Comparison of ENCODE assay signal across 9 mouse cellular contexts in the genomic region with DNA sequence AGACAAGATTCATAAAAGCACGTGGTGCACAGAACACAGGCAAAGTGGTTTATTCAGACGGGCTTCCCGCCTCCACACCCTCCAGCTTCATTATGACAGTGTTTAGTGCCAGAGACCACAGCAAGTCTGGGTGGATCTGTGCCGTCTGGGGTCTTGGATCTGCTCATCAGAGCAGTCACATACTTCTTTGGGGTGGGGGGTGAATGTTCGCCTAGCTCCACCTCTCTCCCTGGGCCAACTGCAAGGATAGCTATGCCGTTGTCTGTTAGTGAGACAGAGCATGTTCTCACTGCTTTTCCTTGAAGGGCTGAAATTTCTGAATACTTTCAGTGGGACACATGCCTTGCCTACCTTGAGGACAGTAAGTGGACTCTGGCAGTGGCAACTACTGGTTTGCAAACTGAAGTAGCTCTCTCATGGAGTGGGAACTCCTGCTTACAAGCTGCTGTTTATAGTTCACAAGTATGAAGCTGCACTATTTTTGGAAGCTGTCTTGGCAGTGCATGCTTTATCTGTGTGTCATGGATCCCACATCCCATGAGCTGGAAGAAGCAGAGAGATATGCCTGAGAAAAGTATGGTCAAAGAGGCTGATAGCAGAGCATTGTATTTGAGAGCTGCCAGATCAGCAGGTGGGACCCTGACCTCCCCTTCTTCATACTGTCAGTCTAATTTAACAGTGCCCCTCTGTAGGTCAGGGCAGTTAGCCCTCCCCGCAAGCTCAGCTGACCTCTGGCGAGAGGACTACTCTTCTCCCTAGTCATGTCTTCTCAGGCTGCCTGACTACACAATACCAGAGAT.
A peak's percentile ranks its signal among the peaks of the same experiment; 100 is the strongest.
DNase-seq lines count a peak whose midpoint lies in the region; ATAC-seq and TF ChIP-seq lines count a peak whose summit lies in the region.
"Had no signal": no experiment of that assay in that cellular context is flagged by ENCODE, and none has a peak within 500 bp of the region (broad histone marks: within the 10 kb centered on the region; RNA-seq: fewer than 3 reads in every experiment).

No protein-coding gene starts in this region.

- no peak; the same call in 1 of the 2 replicates for ATAC-seq in heart, embryonic 13.5 days (ENCODE audit: extremely low read depth, insufficient number of reproducible peaks, low FRiP score, low TSS enrichment)
- ATAC-seq in cerebellum, adult (ENCODE audit: insufficient number of reproducible peaks, low FRiP score, low TSS enrichment) = no peak

- no peaks in the 10 kb centered on the region for H3K27me3 ChIP-seq in heart, embryonic 13.5 days (replicated peaks)
- H3K27me3 ChIP-seq: embryonic facial prominence, embryonic 12.5 days had no signal

- peaks cover 29% of the 10 kb centered on the region for H3K4me1 ChIP-seq in embryonic fibroblast, embryonic 13.5 days (ENCODE audit: control insufficient read depth, insufficient read depth, low read length)
- H3K4me1 ChIP-seq in heart, embryonic 13.5 days = peaks cover 41% of the 10 kb centered on the region

- no peak overlapping the region for H3K4me3 ChIP-seq in layer of hippocampus, adult 2 months
- no peak overlapping the region for H3K4me3 ChIP-seq in embryonic fibroblast, embryonic 13.5 days (ENCODE audit: insufficient read depth, low read length)
- no peak overlapping the region for H3K4me3 ChIP-seq in heart, embryonic 13.5 days
- H3K4me3 ChIP-seq: embryonic facial prominence, embryonic 12.5 days had no signal

- no peak for TF ChIP-seq POLR2A in embryonic fibroblast, embryonic 13.5 days (IDR thresholded peaks at IDR 0.05; ENCODE audit: low read depth, low read length)

- H3K9ac ChIP-seq in heart, embryonic 13.5 days = 0 out of 2 replicates have a peak overlapping the region, but pooled peaks have one; percentile 53
- H3K9ac ChIP-seq: embryonic facial prominence, embryonic 12.5 days had no signal

- DNase-seq in layer of hippocampus, adult 2 months (ENCODE audit: low spot score in 2 of 2) = no peak
- no peak for DNase-seq in layer of hippocampus, adult 9-10 months (ENCODE audit: low spot score)
- DNase-seq in lung, postnatal 25 days (ENCODE audit: low spot score) = peak; percentile 22
- DNase-seq in thymus, postnatal 10 days (ENCODE audit: low spot score in 2 of 2) = no peak
- DNase-seq in kidney, postnatal 36 days = no peak

- H3K27ac ChIP-seq in layer of hippocampus, adult 2 months = peak overlapping the region; percentile 67
- H3K27ac ChIP-seq in embryonic fibroblast, embryonic 13.5 days (ENCODE audit: insufficient read depth, low read length) = peak overlapping the region; percentile 96
- H3K27ac ChIP-seq in heart, embryonic 13.5 days (replicated peaks) = peak overlapping the region; percentile 94
- H3K27ac ChIP-seq: embryonic facial prominence, embryonic 12.5 days had no signal

- TF ChIP-seq CTCF in layer of hippocampus, adult 2 months (conservative IDR thresholded peaks at IDR 0.05) = no peak
- no peak for TF ChIP-seq CTCF in embryonic fibroblast, embryonic 13.5 days (IDR thresholded peaks at IDR 0.05; ENCODE audit: borderline replicate concordance, insufficient read depth, low read length)

- H3K9me3 ChIP-seq in heart, embryonic 13.5 days = no peaks in the 10 kb centered on the region
- H3K9me3 ChIP-seq: embryonic facial prominence, embryonic 12.5 days had no signal

- peak overlapping the region; percentile 42 for H3K4me2 ChIP-seq in heart, embryonic 13.5 days
- H3K4me2 ChIP-seq: embryonic facial prominence, embryonic 12.5 days had no signal

- no peaks in the 10 kb centered on the region for H3K36me3 ChIP-seq in heart, embryonic 13.5 days
- H3K36me3 ChIP-seq: embryonic facial prominence, embryonic 12.5 days had no signal

- WGBS in heart, embryonic 13.5 days = 53% methylated on average over 8 of the region's 8 CpGs
